Mouse (Mus musculus) CD4-positive helper T cell, adult 2 months (primary cell): ENCODE measurements around the gene Vangl2.

Experiments used
- DNase-seq: peaks from one replicate; pipeline ENCODE4 v3.0.0-alpha.2; 2012; ENCODE audit warnings: low read depth, missing footprints, low spot score

Vangl2 gene

GRCm38 (mm10) chr1:172028394-172029275 lies at the start of gene Vangl2:
Gene Vangl2 (minus strand): TSS chr1:172028444.
- no peak for DNase-seq

- no peak for DNase-seq
Observed at GRCm38 (mm10) chr1:172077981-172078380, 49.7 kb upstream of the Vangl2 start.

- DNase-seq, result no peak
Observed at GRCm38 (mm10) chr1:172072604-172073003, 44.4 kb upstream of the Vangl2 start.

- DNase-seq, result no peak
Observed at GRCm38 (mm10) chr1:172071556-172071955, 43.3 kb upstream of the Vangl2 start.

GRCm38 (mm10) chr1:172070227-172070626 lies 42.0 kb upstream of the Vangl2 start:
- no peak for DNase-seq

- DNase-seq, result no peak
Observed at GRCm38 (mm10) chr1:172064613-172065141, 36.4 kb upstream of the Vangl2 start.

GRCm38 (mm10) chr1:172063291-172064023 lies 35.2 kb upstream of the Vangl2 start:
- DNase-seq, result no peak

- no peak for DNase-seq
Observed at GRCm38 (mm10) chr1:172062101-172062500, 33.9 kb upstream of the Vangl2 start.

GRCm38 (mm10) chr1:172061217-172061616 lies 33.0 kb upstream of the Vangl2 start:
- DNase-seq, result no peak

- DNase-seq, result no peak
Observed at GRCm38 (mm10) chr1:172060659-172061058, 32.4 kb upstream of the Vangl2 start.

GRCm38 (mm10) chr1:172058874-172059273 lies 30.6 kb upstream of the Vangl2 start:
- no peak for DNase-seq

- no peak for DNase-seq
Observed at GRCm38 (mm10) chr1:172058321-172058720, 30.1 kb upstream of the Vangl2 start.

- no peak for DNase-seq
Observed at GRCm38 (mm10) chr1:172057491-172057921, 29.3 kb upstream of the Vangl2 start, which contains the start of gene Nhlh1. Gene Nhlh1 (minus strand): TSS chr1:172057573.

- no peak for DNase-seq
Observed at GRCm38 (mm10) chr1:172056251-172056650, 28.0 kb upstream of the Vangl2 start.

- DNase-seq, result no peak
Observed at GRCm38 (mm10) chr1:172053541-172054440, 25.5 kb upstream of the Vangl2 start.

GRCm38 (mm10) chr1:172052766-172053279 lies 24.6 kb upstream of the Vangl2 start:
- DNase-seq, result no peak

- DNase-seq, result no peak
Observed at GRCm38 (mm10) chr1:172049131-172049782, 21.0 kb upstream of the Vangl2 start.

- no peak for DNase-seq
Observed at GRCm38 (mm10) chr1:172048241-172048734, 20.0 kb upstream of the Vangl2 start.

- DNase-seq, result peak; percentile 67
Observed at GRCm38 (mm10) chr1:172046938-172047337, 18.7 kb upstream of the Vangl2 start.

GRCm38 (mm10) chr1:172046410-172046809 lies 18.2 kb upstream of the Vangl2 start:
- no peak for DNase-seq
